Mouse (Mus musculus): ENCODE measurements around the gene Tmem145. TPM values are rescaled to one million over a fixed set of nuclear protein-coding genes. Genes with fewer than 3 reads are reported as not detected.

Tmem145 gene
- polyA plus RNA-seq, 1 experiment = 0.21 TPM

Other genes with a start within 250 kb of the Tmem145 start
- 6.4 and 8.7 TPM in 2 replicates for gene Grik5, start 233.8 kb upstream of the Tmem145 start, polyA plus RNA-seq (2012; rRNA removed)
- 16.8 and 20.6 TPM in 2 replicates for gene Zfp574, start 233.5 kb upstream of the Tmem145 start, polyA plus RNA-seq (2012; rRNA removed)
- 2.6 and 3.9 TPM in 2 replicates for gene Pou2f2, start 126.4 kb upstream of the Tmem145 start, polyA plus RNA-seq (2012; rRNA removed)
- 52.6 and 66.0 TPM in 2 replicates for gene Dedd2, start 85.5 kb upstream of the Tmem145 start, polyA plus RNA-seq (2012; rRNA removed)
- gene Zfp526, start 84.7 kb upstream of the Tmem145 start, polyA plus RNA-seq (2012; rRNA removed) = 4.2 and 7.1 TPM in 2 replicates
- gene Gsk3a, start 68.3 kb upstream of the Tmem145 start, polyA plus RNA-seq (2012; rRNA removed) = 95.8 and 123 TPM in 2 replicates
- gene Erf, start 55.3 kb upstream of the Tmem145 start, polyA plus RNA-seq (2012; rRNA removed) = 15.3 and 19.4 TPM in 2 replicates
- 44.3 and 45.6 TPM in 2 replicates for gene Cic, start 38.4 kb upstream of the Tmem145 start, polyA plus RNA-seq (2012; rRNA removed)
- 173 and 176 TPM in 2 replicates for gene Pafah1b3, start 8.1 kb upstream of the Tmem145 start, polyA plus RNA-seq (2012; rRNA removed)
- gene Prr19, start 4.7 kb upstream of the Tmem145 start, polyA plus RNA-seq (2012; rRNA removed) = not detected in 2 replicates
- 11.6 and 14.3 TPM in 2 replicates for gene Megf8, start 11.1 kb downstream of the Tmem145 start, polyA plus RNA-seq (2012; rRNA removed)
- not detected in 2 replicates for gene Cnfn, start 63.6 kb downstream of the Tmem145 start, polyA plus RNA-seq (2012; rRNA removed)
- 46.9 and 90.5 TPM in 2 replicates for gene Lipe, start 92.6 kb downstream of the Tmem145 start, polyA plus RNA-seq (2012; rRNA removed)
- 0.20 TPM in 1 of 2 replicates, not detected in the other for gene Cxcl17, start 106.8 kb downstream of the Tmem145 start, polyA plus RNA-seq (2012; rRNA removed)
- 658 and 768 TPM in 2 replicates for gene Ceacam1, start 171.5 kb downstream of the Tmem145 start, polyA plus RNA-seq (2012; rRNA removed)
- gene Ceacam2, start 233.8 kb downstream of the Tmem145 start, polyA plus RNA-seq (2012; rRNA removed) = 1.2 and 1.3 TPM in 2 replicates